ENCODE assay signal across 18 mouse cellular contexts in the genomic region with DNA sequence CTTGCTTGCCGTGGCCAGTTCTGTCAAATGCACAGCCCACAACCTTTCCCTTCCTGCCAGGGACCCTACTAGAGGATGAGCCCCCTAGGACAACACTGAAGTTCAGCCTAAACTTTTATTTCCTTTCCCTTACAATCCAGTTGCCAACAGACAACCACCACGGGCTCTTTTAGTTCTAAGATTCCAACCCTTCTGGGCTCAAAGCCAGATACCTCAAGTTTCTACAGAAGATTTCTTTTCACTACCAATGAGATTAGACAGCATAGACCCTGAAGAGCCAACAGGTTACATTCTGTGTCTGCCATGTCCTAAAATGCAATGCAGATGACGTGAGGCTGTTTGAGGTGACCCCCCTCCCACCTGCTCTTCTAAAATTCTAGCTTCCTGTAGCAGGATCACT.
DNase-seq lines count a peak whose midpoint lies in the region; ATAC-seq and TF ChIP-seq lines count a peak whose summit lies in the region.
"Had no signal": no experiment of that assay in that cellular context is flagged by ENCODE, and none has a peak within 500 bp of the region (broad histone marks: within the 10 kb centered on the region; RNA-seq: fewer than 3 reads in every experiment).

No protein-coding gene starts in this region.

- DNase-seq in gastrocnemius, adult 2 months, result no peak
- DNase-seq in gastrocnemius, postnatal 10 days, result no peak
- DNase-seq in kidney, adult 2 months, result peak; percentile 44
- DNase-seq in kidney, postnatal 4 days, result no peak
- DNase-seq in NIH3T3 (ENCODE audit: low read depth), result peak; percentile 82
- no peak for DNase-seq in yolk sac, embryonic 10.5 days (ENCODE audit: low spot score)
- no peak for DNase-seq in natural killer cell, adult 2 months (ENCODE audit: low spot score in 2 of 2)
- DNase-seq: adrenal gland, postnatal 36 days; cerebellum, adult 8-10 months; lung, postnatal 10 days; thymus, postnatal 4 days had no signal

- H3K27ac ChIP-seq in gastrocnemius, adult 2 months, result peak overlapping the region; percentile 49; the same call in 1 of the 2 replicates
- H3K27ac ChIP-seq in kidney, adult 2 months (ENCODE audit: insufficient read depth, low read depth, low read length), result no peak overlapping the region
- H3K27ac ChIP-seq: forebrain, embryonic 12.5 days; hindbrain, embryonic 14.5 days; intestine, embryonic 15.5 days; liver, embryonic 14.5 days; midbrain, embryonic 10.5 days; neural tube, embryonic 15.5 days had no signal

- intact Hi-C loops in gastrocnemius, adult 2 months (cut with DNase I), result loop anchor here (5.0 kb wide), 1 partner anchor 52 kb away; no protein-coding TSS in a partner anchor

- no peaks in the 10 kb centered on the region for H3K27me3 ChIP-seq in kidney, adult 2 months (replicated peaks; ENCODE audit: control insufficient read depth, insufficient read depth, low read length)
- H3K27me3 ChIP-seq: forebrain, embryonic 12.5 days; intestine, embryonic 15.5 days; neural tube, embryonic 15.5 days had no signal

- H3K4me3 ChIP-seq in gastrocnemius, adult 2 months, result no peak overlapping the region
- no peak overlapping the region for H3K4me3 ChIP-seq in kidney, adult 2 months (ENCODE audit: insufficient read depth, low read depth, low read length)
- H3K4me3 ChIP-seq: forebrain, embryonic 12.5 days; intestine, embryonic 15.5 days; midbrain, embryonic 10.5 days; neural tube, embryonic 15.5 days had no signal

- H3K36me3 ChIP-seq in kidney, adult 2 months (ENCODE audit: control insufficient read depth, insufficient read depth, low read length), result no peaks in the 10 kb centered on the region
- H3K36me3 ChIP-seq: forebrain, embryonic 12.5 days; intestine, embryonic 15.5 days; midbrain, embryonic 10.5 days; neural tube, embryonic 15.5 days had no signal

- peak; percentile 13 for ATAC-seq in megakaryocyte progenitor cell, adult 5-6 weeks (replicated peaks; ENCODE audit: poor library complexity)
- ATAC-seq: intestine, embryonic 15.5 days had no signal

- TF ChIP-seq CTCF in gastrocnemius, adult 2 months (IDR thresholded peaks at IDR 0.05), result no peak
- no peak for TF ChIP-seq CTCF in kidney, adult 2 months (conservative IDR thresholded peaks at IDR 0.05; ENCODE audit: insufficient read depth, insufficient read length, low read depth, low read length)

- 17% methylated on average over 3 of the region's 3 CpGs for WGBS in kidney, adult 2 months

- TF ChIP-seq POLR2A in kidney, adult 2 months (IDR thresholded peaks at IDR 0.05; ENCODE audit: low read depth, low read length), result no peak

- peaks cover 15% of the 10 kb centered on the region for H3K4me1 ChIP-seq in kidney, adult 2 months (ENCODE audit: control insufficient read depth, insufficient read depth, low read length)

Comparison
In these comparisons a context has a peak if more than half of its experiments do, and no peak if none do; other contexts are left out.
1. DNase-seq: peak in kidney, adult 2 months (single experiment) and NIH3T3 (single experiment); none in gastrocnemius, adult 2 months (single experiment), gastrocnemius, postnatal 10 days (single experiment), kidney, postnatal 4 days (0 of 2), yolk sac, embryonic 10.5 days (single experiment) and natural killer cell, adult 2 months (0 of 2).